Mouse (Mus musculus): ENCODE data around the gene Slc35a5.

Gene Slc35a5

GRCm38 (mm10) chr16:45158522-45159388 lies at the start of gene Slc35a5, which contains the start of gene Atg3:
Gene Slc35a5 (minus strand): TSS chr16:45158706.
Gene Atg3 (plus strand): TSS chr16:45158785.
- peak; percentile 95 for DNase-seq

GRCm38 (mm10) chr16:45204859-45205670 lies 46.6 kb upstream of the Slc35a5 start:
- peak; percentile 24 for DNase-seq

- no peak for DNase-seq
These were observed 45.9 kb upstream of the Slc35a5 start for GRCm38 (mm10) chr16:45204438-45204837.

GRCm38 (mm10) chr16:45201395-45201794 lies 42.9 kb upstream of the Slc35a5 start:
- DNase-seq: peak; percentile 34

- DNase-seq: peak; percentile 82
These were observed 38.3 kb upstream of the Slc35a5 start for GRCm38 (mm10) chr16:45196816-45197215.

- peak; percentile 80 for DNase-seq
These were observed 34.1 kb upstream of the Slc35a5 start for GRCm38 (mm10) chr16:45192613-45193012.

- DNase-seq: no peak
These were observed 23.3 kb upstream of the Slc35a5 start for GRCm38 (mm10) chr16:45181824-45182223.

GRCm38 (mm10) chr16:45178552-45178951 lies 20.0 kb upstream of the Slc35a5 start:
- no peak for DNase-seq

GRCm38 (mm10) chr16:45159389-45159716 lies 847 bp upstream of the Slc35a5 start:
- no peak for DNase-seq

- DNase-seq: peak; percentile 86
These were observed 377 bp downstream of the Slc35a5 start for GRCm38 (mm10) chr16:45158136-45158521.

GRCm38 (mm10) chr16:45154741-45155250 lies 3.7 kb downstream of the Slc35a5 start:
- DNase-seq: no peak

- DNase-seq: no peak
These were observed 9.9 kb downstream of the Slc35a5 start for GRCm38 (mm10) chr16:45148488-45149082.

- no peak for DNase-seq
These were observed 13.4 kb downstream of the Slc35a5 start for GRCm38 (mm10) chr16:45145119-45145518.

GRCm38 (mm10) chr16:45142565-45142964 lies 15.9 kb downstream of the Slc35a5 start:
- DNase-seq: no peak

GRCm38 (mm10) chr16:45141711-45142110 lies 16.8 kb downstream of the Slc35a5 start:
- no peak for DNase-seq

- DNase-seq: no peak
These were observed 30.4 kb downstream of the Slc35a5 start for GRCm38 (mm10) chr16:45127936-45128710.

GRCm38 (mm10) chr16:45124230-45125203 lies 34.0 kb downstream of the Slc35a5 start:
- no peak for DNase-seq

- peak; percentile 28 for DNase-seq
These were observed 35.9 kb downstream of the Slc35a5 start for GRCm38 (mm10) chr16:45122571-45122970.

- peak; percentile 70 for DNase-seq
These were observed 37.6 kb downstream of the Slc35a5 start for GRCm38 (mm10) chr16:45120844-45121425.

GRCm38 (mm10) chr16:45118760-45119159 lies 39.7 kb downstream of the Slc35a5 start:
- DNase-seq: no peak

- no peak for DNase-seq
These were observed 41.3 kb downstream of the Slc35a5 start for GRCm38 (mm10) chr16:45117200-45117599.
